Mouse (Mus musculus) olfactory bulb, adult 2 months (tissue): Measurements from ENCODE around the gene Hypk. TPM values are rescaled to one million over a fixed set of nuclear protein-coding genes. Genes with fewer than 3 reads are reported as not detected.
"Not testable (repeated sequence)": the region's sequence is repeated elsewhere in the genome, so short reads cannot be mapped to it uniquely, and the experiment has no call there.

Experiments
- H3K27ac ChIP-seq: fragments of 200-500 bp; 2 replicates; pipeline ENCODE4 v1.5.1; 2012; ENCODE audit warnings: low read depth, low read length; ENCODE audit not compliant: insufficient read depth
- H3K4me1 ChIP-seq: fragments of 200-500 bp; 2 replicates; pipeline ENCODE4 v1.6.1; 2012; ENCODE audit warnings: low read length; ENCODE audit not compliant: control insufficient read depth, insufficient read depth
- H3K4me3 ChIP-seq: fragments of 200-500 bp; 2 replicates; pipeline ENCODE4 v1.5.1; 2012; ENCODE audit warnings: mild to moderate bottlenecking, low read depth, low read length, moderate library complexity; ENCODE audit not compliant: insufficient read depth
- CTCF ChIP-seq: fragments of 200-500 bp; IDR thresholded peaks from 2 replicates; pipeline ENCODE4 v1.5.1; 2012; ENCODE audit warnings: low read depth, mild to moderate bottlenecking, low read length, moderate library complexity; ENCODE audit not compliant: insufficient read depth
- POLR2A ChIP-seq: fragments of 200-500 bp; IDR thresholded peaks from 2 replicates; pipeline ENCODE4 v1.6.1; 2012; ENCODE audit warnings: mild to moderate bottlenecking, low read depth, low read length, moderate library complexity; ENCODE audit not compliant: insufficient read depth
- WGBS: fragments of 180-500 bp; shearing (Covaris S2); methylation state at CpG from one replicate; pipeline ENCODE4 v1.1.7; 2018; 5-methylcytosine and 5-hydroxymethylcytosine counted together
- polyA plus RNA-seq: library from polyadenylated mRNA; stranded (reverse); fragments of >200 nt; gene quantifications from 2 replicates; pipeline ENCODE4 v1.2.4, GENCODE M21; 2012; ENCODE audit warnings: low replicate concordance; ENCODE audit not compliant: missing spikeins, insufficient read depth, insufficient read length

The Hypk gene
- polyA plus RNA-seq, 1 experiment: 611 TPM

GRCm38 (mm10) chr2:121456692-121457642 is 3.9 kb downstream of the Hypk start, which contains the start of gene Serinc4:
TSS of gene Serinc4 (minus strand) at chr2:121456781.
- Histone ChIP-seq H3K27ac (no peak within 1 kb of the TSS), H3K4me1 (peaks cover 2% of the 10 kb centered on the region), H3K4me3 (peak within 1 kb of the TSS; percentile 75)
- TF ChIP-seq POLR2A (peak; percentile 67), CTCF (no peak)
- WGBS: 3% methylated on average over 41 of the region's 41 CpGs

DNA sequence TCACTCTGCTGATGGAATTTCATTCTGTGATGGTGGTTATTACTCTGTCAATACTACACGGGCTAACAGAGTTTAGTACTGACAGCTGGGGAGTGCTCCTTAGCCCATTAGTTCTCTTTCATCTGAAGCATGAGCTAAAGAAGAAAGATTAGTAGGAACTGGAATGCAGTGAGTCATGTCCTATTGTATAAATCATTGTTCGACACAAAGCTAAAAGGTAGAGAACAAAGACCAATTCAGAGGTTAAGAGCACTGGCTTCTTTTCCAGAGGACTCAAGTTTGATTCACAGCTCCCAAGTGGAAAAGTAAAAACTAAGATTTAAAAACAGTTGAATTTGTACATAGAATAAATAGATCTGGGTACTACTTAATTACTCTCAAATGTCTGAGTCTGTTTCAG is 7.0 kb downstream of the Hypk start:
- WGBS: 48% methylated on average over 2 of the region's 2 CpGs
- no peak for TF ChIP-seq POLR2A
- TF ChIP-seq CTCF: no peak
- H3K4me1 ChIP-seq: no peaks in the 10 kb centered on the region; the same call in 1 of the 2 replicates
- no peak overlapping the region for H3K4me3 ChIP-seq
- no peak overlapping the region for H3K27ac ChIP-seq

- WGBS: 88% methylated on average over 1 of the region's 6 CpGs
- H3K27ac ChIP-seq, H3K4me3 ChIP-seq, H3K4me1 ChIP-seq: not testable (repeated sequence)
Measured at GRCm38 (mm10) chr2:121468982-121469381, 15.9 kb downstream of the Hypk start.

DNA sequence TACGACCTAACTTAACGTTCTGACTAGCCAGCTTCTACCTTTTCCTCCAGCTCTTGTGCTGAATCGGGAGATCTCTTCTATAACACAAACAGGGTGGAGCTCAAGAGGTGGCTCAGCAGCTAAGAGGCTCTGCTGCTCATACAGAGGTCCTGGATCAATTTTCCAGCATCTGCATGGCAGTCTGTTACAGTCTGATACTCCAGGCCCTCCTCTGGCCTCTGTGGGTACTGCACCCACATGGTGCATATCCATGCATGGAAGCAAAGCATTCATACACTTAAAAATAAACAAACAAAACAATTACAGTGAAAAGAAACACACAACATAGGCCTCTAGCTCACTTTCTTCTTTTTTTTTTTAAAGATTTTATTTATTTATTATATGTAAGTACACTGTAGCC is 19.7 kb downstream of the Hypk start:
- not testable (repeated sequence) for H3K4me3 ChIP-seq, H3K4me1 ChIP-seq, H3K27ac ChIP-seq
- WGBS: 91% methylated on average over 3 of the region's 3 CpGs

DNA sequence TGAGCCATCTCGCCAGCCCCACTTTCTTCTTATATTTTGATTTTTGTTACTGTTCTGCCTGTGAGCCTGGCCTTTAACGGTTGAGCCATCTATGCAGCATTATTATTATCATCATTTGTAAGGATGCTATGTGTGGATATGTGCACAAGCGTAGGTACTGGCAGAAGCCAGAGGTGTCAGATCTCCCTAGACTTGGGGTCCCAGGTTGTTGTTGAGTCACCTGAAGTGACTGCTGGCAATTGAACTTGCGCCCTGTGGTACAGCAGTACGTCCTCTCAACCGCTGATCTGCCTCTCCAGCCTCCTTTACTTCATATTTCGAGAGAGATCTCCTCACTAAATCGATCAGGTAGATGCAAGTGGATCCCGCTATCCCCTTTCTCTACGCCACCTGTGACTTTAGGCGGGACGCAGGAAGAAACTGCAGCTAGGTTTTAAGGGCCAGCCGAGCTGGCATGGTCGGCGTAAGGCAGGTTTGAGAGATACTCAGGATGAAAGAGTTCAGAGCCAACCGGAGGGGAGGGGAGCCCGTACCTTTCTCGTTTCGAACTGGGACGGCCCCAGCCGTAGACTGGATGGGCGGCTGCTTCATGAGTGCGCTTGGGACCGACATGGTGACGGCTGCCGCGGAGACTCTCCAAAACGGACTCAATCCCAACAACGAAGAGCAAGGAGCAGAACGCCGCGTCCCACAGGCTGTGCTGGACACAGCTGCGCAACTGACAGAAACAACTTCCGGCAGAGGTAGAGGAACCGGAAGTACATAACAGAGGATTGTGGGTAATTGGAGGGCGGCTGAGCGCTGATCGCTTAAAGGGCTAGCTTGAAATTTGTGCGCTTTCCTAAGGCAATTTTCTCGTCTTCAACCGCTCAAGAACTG is 20.4 kb downstream of the Hypk start, which contains the start of gene Mfap1b:
Gene Mfap1b (minus strand): TSS at position 767 of the 879 bp plus-strand sequence.
- WGBS: 5% methylated on average over 40 of the region's 41 CpGs
- peak; percentile 59 for TF ChIP-seq POLR2A

GRCm38 (mm10) chr2:121474180-121474535 is 21.1 kb downstream of the Hypk start:
- Histone ChIP-seq H3K4me1 (no peaks in the 10 kb centered on the region), H3K4me3 (peak overlapping the region; percentile 70), H3K27ac (peak overlapping the region; percentile 8; the same call in 1 of the 2 replicates)
- WGBS: 33% methylated on average over 8 of the region's 8 CpGs
- TF ChIP-seq POLR2A: no peak

More for the DNA sequence above, 20.4 kb downstream of the Hypk start, which contains the start of gene Mfap1b:
- H3K4me3 ChIP-seq: peak within 1 kb of the TSS; percentile 70
- H3K4me1 ChIP-seq: not testable (repeated sequence)
- peak within 1 kb of the TSS; percentile 8; the same call in 1 of the 2 replicates for H3K27ac ChIP-seq

- H3K4me3 ChIP-seq, H3K4me1 ChIP-seq, H3K27ac ChIP-seq: not testable (repeated sequence)
- WGBS: 98% methylated on average over 2 of the region's 2 CpGs
Measured at GRCm38 (mm10) chr2:121475306-121475705, 22.2 kb downstream of the Hypk start.

GRCm38 (mm10) chr2:121477491-121478266 is 24.6 kb downstream of the Hypk start:
- Histone ChIP-seq H3K4me1 (no peaks in the 10 kb centered on the region; the same call in 1 of the 2 replicates), H3K4me3 (no peak overlapping the region), H3K27ac (no peak overlapping the region)
- TF ChIP-seq POLR2A (no peak), CTCF (no peak)
- WGBS: 75% methylated on average over 3 of the region's 3 CpGs

DNA sequence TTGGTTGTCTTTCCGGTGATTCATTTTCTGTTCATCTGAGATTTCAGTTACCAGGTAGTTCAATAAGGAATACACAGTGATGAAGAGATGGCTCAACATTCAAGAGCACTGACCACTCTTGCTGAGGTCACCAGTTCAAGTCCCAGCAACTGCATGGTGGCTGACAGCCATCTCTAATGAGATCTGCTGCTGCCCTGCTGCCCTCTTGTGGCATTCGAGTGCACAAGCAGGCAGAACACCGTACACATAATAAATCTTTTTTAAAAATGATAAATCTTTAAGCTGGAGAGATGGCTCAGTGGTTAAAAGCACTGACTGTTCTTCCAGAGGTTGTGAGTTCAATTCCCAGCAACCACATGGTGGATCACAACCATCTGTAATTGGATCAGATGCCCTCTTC is 27.4 kb downstream of the Hypk start:
- Histone ChIP-seq H3K4me1 (no peaks in the 10 kb centered on the region; the same call in 1 of the 2 replicates), H3K4me3 (no peak overlapping the region), H3K27ac (no peak overlapping the region)
- no peak for TF ChIP-seq CTCF
- no peak for TF ChIP-seq POLR2A
- 60% methylated on average over 3 of the region's 3 CpGs for WGBS

DNA sequence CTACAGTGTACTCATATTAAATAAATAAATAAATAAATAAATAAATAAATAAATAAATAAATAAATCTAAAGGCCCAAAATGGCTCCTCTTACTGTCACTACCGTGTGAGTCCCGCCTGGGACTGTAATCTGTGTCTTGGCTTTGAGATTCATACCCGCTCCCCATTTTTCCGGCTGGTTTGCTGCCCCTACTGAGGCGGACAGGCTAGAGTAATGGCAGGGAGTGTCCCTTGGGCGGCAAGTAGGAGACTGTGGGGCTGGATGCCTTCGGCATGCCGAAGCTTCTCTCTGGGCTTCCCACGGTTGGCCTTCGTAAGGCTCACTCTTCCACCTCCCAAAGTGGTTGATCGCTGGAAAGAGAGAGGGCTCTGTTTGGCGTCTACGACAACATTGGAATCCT is 27.8 kb downstream of the Hypk start:
- H3K4me3 ChIP-seq, H3K4me1 ChIP-seq, H3K27ac ChIP-seq: not testable (repeated sequence)
- 89% methylated on average over 13 of the region's 13 CpGs for WGBS
